Mouse (Mus musculus): ENCODE measurements at regions not wholly inside any gene's neighbourhood (a gene's known extent, or its start where the extent isn't known, plus 50 kb on each side); places are given as distances from the start of the nearest gene placed in this dataset.
A peak's percentile ranks its signal among the peaks of the same experiment; 100 is the strongest.

DNA sequence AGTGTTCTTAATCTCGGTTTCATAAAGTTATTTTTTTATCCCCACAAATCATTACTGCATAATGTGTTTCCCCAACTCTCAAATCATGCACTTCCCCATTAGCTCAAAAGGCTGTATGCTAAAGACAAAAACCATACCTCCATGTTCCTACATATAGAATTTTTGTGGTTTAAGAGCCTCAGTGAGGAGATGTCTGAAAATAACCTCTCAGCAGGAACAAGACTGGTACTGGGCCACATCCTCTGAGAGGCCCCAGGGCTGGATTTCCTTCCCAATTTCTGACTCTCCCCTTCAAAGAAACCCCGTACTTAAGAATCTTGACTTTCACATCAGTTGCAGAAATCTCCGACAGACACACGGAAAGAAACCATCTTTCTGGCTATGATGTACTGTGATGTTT lies 580.7 kb upstream of the Nox3 start:
- Histone ChIP-seq H3K4me1 (no peaks in the 10 kb centered on the region), H3K9me3 (no peaks in the 10 kb centered on the region), H3K36me3 (no peaks in the 10 kb centered on the region), H3K27me3 (ENCODE audit: insufficient read depth, poor library complexity, severe bottlenecking) (no peaks in the 10 kb centered on the region), H3K27ac (no peak overlapping the region), H3K4me3 (no peak overlapping the region)
- 82% methylated on average over 4 of the region's 4 CpGs for WGBS
- no peak for DNase-seq (ENCODE audit: low spot score)

GRCm38 (mm10) chr17:4278239-4278827 lies 582.3 kb upstream of the Nox3 start:
- 84% methylated on average over 4 of the region's 4 CpGs for WGBS
- DNase-seq (ENCODE audit: low spot score): no peak
- H3K36me3 ChIP-seq: no peaks in the 10 kb centered on the region

DNA sequence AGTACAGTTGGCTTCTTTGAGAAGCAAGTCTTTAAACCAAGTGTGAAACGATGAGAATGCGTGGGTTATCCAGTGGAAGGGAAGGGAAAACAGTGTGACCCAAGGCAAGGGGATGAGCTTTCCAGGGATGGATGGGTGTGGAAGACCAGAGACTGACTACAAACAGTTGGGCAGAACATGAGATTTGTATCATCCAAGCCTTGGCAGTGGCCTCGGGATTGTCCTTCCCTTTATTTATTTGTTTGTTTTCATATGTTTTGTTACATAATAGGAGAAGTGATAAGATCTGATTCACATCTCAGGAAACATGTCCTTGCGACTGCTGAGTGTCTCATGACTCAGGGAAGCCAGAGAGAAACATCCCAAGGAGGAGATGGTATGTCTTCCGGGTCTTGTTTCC lies 585.4 kb upstream of the Nox3 start:
- Histone ChIP-seq H3K9me3 (no peaks in the 10 kb centered on the region), H3K4me1 (no peaks in the 10 kb centered on the region), H3K36me3 (no peaks in the 10 kb centered on the region), H3K27me3 (ENCODE audit: insufficient read depth, poor library complexity, severe bottlenecking) (no peaks in the 10 kb centered on the region), H3K27ac (no peak overlapping the region), H3K4me3 (no peak overlapping the region)
- DNase-seq (ENCODE audit: low spot score): no peak
- WGBS: 68% methylated on average over 5 of the region's 5 CpGs

More at GRCm38 (mm10) chr17:4278239-4278827, 582.3 kb upstream of the Nox3 start:
- H3K4me3 ChIP-seq: no peak overlapping the region
- no peaks in the 10 kb centered on the region for H3K9me3 ChIP-seq
- H3K4me1 ChIP-seq: no peaks in the 10 kb centered on the region
- no peak overlapping the region for H3K27ac ChIP-seq
- H3K27me3 ChIP-seq (ENCODE audit: insufficient read depth, poor library complexity, severe bottlenecking): no peaks in the 10 kb centered on the region

GRCm38 (mm10) chr17:4291418-4291817 lies 595.4 kb upstream of the Nox3 start:
- Histone ChIP-seq H3K27me3 (ENCODE audit: insufficient read depth, poor library complexity, severe bottlenecking) (no peaks in the 10 kb centered on the region), H3K4me3 (no peak overlapping the region), H3K9me3 (no peaks in the 10 kb centered on the region), H3K36me3 (no peaks in the 10 kb centered on the region), H3K27ac (no peak overlapping the region), H3K4me1 (no peaks in the 10 kb centered on the region)
- 82% methylated on average over 2 of the region's 2 CpGs for WGBS
- no peak for DNase-seq (ENCODE audit: low spot score)

GRCm38 (mm10) chr17:4296521-4297155 lies 600.6 kb upstream of the Nox3 start:
- no peak for DNase-seq (ENCODE audit: low spot score)
- no peak overlapping the region for H3K27ac ChIP-seq
- H3K27me3 ChIP-seq (ENCODE audit: insufficient read depth, poor library complexity, severe bottlenecking): no peaks in the 10 kb centered on the region
- 81% methylated on average over 6 of the region's 6 CpGs for WGBS
- H3K36me3 ChIP-seq: no peaks in the 10 kb centered on the region
- 0 out of 2 replicates have a peak, but pooled peaks cover 5% of the 10 kb centered on the region for H3K4me1 ChIP-seq
- no peaks in the 10 kb centered on the region for H3K9me3 ChIP-seq
- H3K4me3 ChIP-seq: no peak overlapping the region

GRCm38 (mm10) chr17:4297156-4297535 lies 601.1 kb upstream of the Nox3 start:
- H3K4me1 ChIP-seq: 0 out of 2 replicates have a peak, but pooled peaks cover 5% of the 10 kb centered on the region
- no peak overlapping the region for H3K4me3 ChIP-seq
- DNase-seq (ENCODE audit: low spot score): no peak
- 90% methylated on average over 1 of the region's 1 CpGs for WGBS
- no peaks in the 10 kb centered on the region for H3K9me3 ChIP-seq
- H3K27me3 ChIP-seq (ENCODE audit: insufficient read depth, poor library complexity, severe bottlenecking): no peaks in the 10 kb centered on the region
- H3K27ac ChIP-seq: no peak overlapping the region
- no peaks in the 10 kb centered on the region for H3K36me3 ChIP-seq

- Histone ChIP-seq H3K4me1 (0 out of 2 replicates have a peak, but pooled peaks cover 5% of the 10 kb centered on the region), H3K36me3 (no peaks in the 10 kb centered on the region), H3K27me3 (ENCODE audit: insufficient read depth, poor library complexity, severe bottlenecking) (no peaks in the 10 kb centered on the region), H3K9me3 (no peaks in the 10 kb centered on the region), H3K4me3 (no peak overlapping the region), H3K27ac (no peak overlapping the region)
- 75% methylated on average over 12 of the region's 12 CpGs for WGBS
- no peak for DNase-seq (ENCODE audit: low spot score)
These were observed 605.2 kb upstream of the Nox3 start for GRCm38 (mm10) chr17:4301142-4301853.

DNA sequence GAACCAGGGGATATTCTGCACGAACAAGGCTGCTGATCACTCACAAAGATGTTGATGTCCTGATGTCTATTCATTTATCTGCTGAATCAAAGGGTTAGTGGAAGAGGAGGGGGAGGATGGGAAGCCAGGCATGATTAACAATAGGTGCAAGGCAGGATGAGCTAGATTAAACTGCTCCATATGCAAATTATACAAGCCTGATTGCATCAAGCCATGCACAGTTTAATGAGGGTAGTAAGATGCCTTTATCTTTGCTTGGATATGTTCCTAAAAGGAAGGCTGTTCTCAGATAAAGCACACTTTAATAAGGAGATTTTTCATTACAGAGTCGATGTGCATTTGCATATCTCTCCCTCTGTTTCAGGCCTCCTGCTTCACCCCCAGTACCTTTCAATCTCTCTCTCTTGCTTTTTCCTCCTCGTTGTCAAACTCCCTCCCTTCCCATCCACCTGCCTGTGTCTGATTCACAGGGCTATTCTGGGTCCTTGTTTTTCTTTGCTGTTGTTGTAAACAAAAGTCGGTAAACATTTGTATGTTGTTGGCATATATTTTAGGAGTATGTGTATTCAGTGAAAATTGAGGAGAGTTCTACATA lies 615.8 kb upstream of the Nox3 start:
- DNase-seq (ENCODE audit: low spot score): no peak
- Histone ChIP-seq H3K27me3 (ENCODE audit: insufficient read depth, poor library complexity, severe bottlenecking) (no peaks in the 10 kb centered on the region), H3K36me3 (no peaks in the 10 kb centered on the region), H3K9me3 (no peaks in the 10 kb centered on the region), H3K4me3 (no peak overlapping the region), H3K27ac (no peak overlapping the region), H3K4me1 (no peaks in the 10 kb centered on the region)
- 50% methylated on average over 4 of the region's 4 CpGs for WGBS

DNA sequence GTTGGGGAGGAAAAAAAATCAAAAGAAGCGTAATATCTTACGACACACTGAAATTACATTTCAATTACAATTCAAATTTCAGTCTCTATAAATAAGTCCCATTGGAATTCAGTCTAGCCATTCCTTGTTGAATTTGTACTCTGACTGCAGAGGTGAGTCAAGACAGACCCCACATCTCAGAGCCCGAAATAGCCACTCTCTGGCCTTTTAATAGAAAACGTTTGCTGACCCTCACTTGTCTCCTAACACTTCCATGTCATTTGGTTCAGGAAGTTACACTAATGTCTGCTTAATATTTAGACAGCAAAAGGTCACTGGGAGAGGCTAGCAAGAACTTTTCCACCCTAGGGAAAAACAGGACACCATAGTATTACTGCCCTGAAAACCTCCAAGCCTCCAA lies 623.1 kb upstream of the Nox3 start:
- 45% methylated on average over 4 of the region's 4 CpGs for WGBS
- Histone ChIP-seq H3K4me1 (peaks cover 3% of the 10 kb centered on the region; the same call in 1 of the 2 replicates), H3K36me3 (no peaks in the 10 kb centered on the region), H3K4me3 (no peak overlapping the region), H3K27ac (peak overlapping the region; percentile 39; the same call in 1 of the 2 replicates), H3K27me3 (ENCODE audit: insufficient read depth, poor library complexity, severe bottlenecking) (no peaks in the 10 kb centered on the region), H3K9me3 (no peaks in the 10 kb centered on the region)
- no peak for DNase-seq (ENCODE audit: low spot score)

GRCm38 (mm10) chr17:4328810-4329209 lies 632.7 kb upstream of the Nox3 start:
- no peaks in the 10 kb centered on the region for H3K27me3 ChIP-seq (ENCODE audit: insufficient read depth, poor library complexity, severe bottlenecking)
- no peaks in the 10 kb centered on the region for H3K4me1 ChIP-seq
- 76% methylated on average over 1 of the region's 1 CpGs for WGBS
- no peak overlapping the region for H3K27ac ChIP-seq
- no peak overlapping the region for H3K4me3 ChIP-seq
- DNase-seq (ENCODE audit: low spot score): no peak
- H3K36me3 ChIP-seq: no peaks in the 10 kb centered on the region
- no peaks in the 10 kb centered on the region for H3K9me3 ChIP-seq

DNA sequence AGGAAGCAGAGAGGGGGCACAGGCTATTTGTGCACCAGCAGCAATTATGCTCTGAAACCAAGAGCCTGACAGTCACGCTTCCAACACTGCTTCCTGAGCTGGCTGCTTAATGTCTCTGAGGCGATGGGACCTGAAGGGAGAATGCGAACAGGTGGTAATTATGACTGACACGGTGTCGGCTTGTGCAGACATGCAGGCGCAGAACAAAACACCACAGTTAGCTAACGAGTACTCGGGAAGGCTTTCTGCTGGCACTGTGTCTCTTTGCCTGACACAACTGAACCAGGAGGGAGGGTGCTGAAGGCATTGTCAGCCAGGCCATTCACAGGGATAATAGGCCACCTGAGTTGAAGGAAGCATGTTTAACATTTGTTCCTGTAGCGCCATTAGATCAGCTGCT lies 635.6 kb upstream of the Nox3 start:
- Histone ChIP-seq H3K27me3 (ENCODE audit: insufficient read depth, poor library complexity, severe bottlenecking) (no peaks in the 10 kb centered on the region), H3K9me3 (no peaks in the 10 kb centered on the region), H3K4me3 (no peak overlapping the region), H3K4me1 (no peaks in the 10 kb centered on the region), H3K27ac (no peak overlapping the region), H3K36me3 (no peaks in the 10 kb centered on the region)
- 73% methylated on average over 9 of the region's 9 CpGs for whole genome bisulfite sequencing
- no peak for DNase-seq (ENCODE audit: low spot score)

- H3K4me3 ChIP-seq: no peak overlapping the region
- no peaks in the 10 kb centered on the region for H3K4me1 ChIP-seq
- H3K9me3 ChIP-seq: no peaks in the 10 kb centered on the region
- DNase-seq (ENCODE audit: low spot score): no peak
- H3K36me3 ChIP-seq: no peaks in the 10 kb centered on the region
- H3K27me3 ChIP-seq (ENCODE audit: insufficient read depth, poor library complexity, severe bottlenecking): no peaks in the 10 kb centered on the region
- no peak overlapping the region for H3K27ac ChIP-seq
- 87% methylated on average over 4 of the region's 4 CpGs for WGBS
These were observed 637.0 kb upstream of the Nox3 start for GRCm38 (mm10) chr17:4333091-4333490.

DNA sequence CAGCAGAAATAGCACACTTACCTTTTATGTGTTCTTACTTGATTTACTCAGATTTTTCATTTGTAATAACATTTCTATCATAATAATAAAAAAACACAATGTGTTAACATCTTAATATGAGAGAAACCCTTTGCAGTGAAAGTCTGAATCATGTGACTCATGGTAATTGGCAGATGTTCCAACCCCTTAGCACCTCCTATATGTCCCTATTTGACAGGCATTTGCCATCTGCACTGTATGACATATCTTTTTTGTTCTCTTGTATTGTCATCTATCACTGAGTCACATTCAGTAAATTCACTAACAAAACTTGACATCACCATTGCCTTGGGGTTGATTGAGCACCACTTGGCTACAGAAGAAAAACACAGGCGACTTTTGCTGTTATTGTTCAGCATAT lies 641.1 kb upstream of the Arid1b start:
- Histone ChIP-seq H3K27ac (no peak overlapping the region), H3K36me3 (no peaks in the 10 kb centered on the region), H3K9me3 (no peaks in the 10 kb centered on the region), H3K4me3 (no peak overlapping the region), H3K4me1 (no peaks in the 10 kb centered on the region), H3K27me3 (ENCODE audit: insufficient read depth, poor library complexity, severe bottlenecking) (no peaks in the 10 kb centered on the region)
- WGBS: 71% methylated on average over 1 of the region's 1 CpGs
- DNase-seq (ENCODE audit: low spot score): no peak

Data from heart, embryonic 10.5 days (tissue).